Mouse (Mus musculus) embryonic fibroblast, embryonic 13.5 days (primary cell): ENCODE results near the gene Pbx4.

Source experiments
- CTCF ChIP-seq: IDR thresholded peaks from 2 replicates; pipeline ENCODE4 v1.5.1; 2011; ENCODE audit warnings: mild to moderate bottlenecking, control low read depth, low read length, moderate library complexity, borderline replicate concordance; ENCODE audit not compliant: insufficient read depth
- POLR2A ChIP-seq: IDR thresholded peaks from 2 replicates; pipeline ENCODE4 v1.6.1; 2011; ENCODE audit warnings: low read depth, mild to moderate bottlenecking, control low read depth, low read length, moderate library complexity

DNA sequence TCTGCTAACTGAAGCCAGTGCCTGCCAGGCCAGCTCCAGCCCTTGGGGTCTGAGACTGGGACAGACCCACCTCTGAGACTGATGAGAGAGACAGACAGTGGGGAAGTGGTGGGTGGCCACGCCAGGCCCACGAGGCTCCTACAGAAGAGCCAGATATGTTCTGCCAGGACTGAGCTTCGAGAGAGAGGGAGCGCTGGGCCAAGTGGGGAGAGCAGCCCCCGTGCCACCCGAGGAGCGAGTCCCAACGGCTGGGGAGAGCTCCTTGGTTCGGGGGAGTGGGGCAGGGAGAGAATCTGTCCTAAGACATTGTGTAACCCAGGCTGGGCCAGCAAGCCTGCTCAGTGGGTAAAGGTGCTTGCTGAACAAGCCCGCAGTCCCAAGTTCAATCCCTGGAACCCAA lies 44.7 kb downstream of the Pbx4 start:
- TF ChIP-seq CTCF = no peak
- TF ChIP-seq POLR2A = no peak
